Mouse (Mus musculus): ENCODE data around the gene Cuta. TPM values are rescaled to one million over a fixed set of nuclear protein-coding genes. Genes with fewer than 3 reads are reported as not detected.

The Cuta gene
- polyA plus RNA-seq, 1 experiment from 2014 or later = 161 TPM

DNA sequence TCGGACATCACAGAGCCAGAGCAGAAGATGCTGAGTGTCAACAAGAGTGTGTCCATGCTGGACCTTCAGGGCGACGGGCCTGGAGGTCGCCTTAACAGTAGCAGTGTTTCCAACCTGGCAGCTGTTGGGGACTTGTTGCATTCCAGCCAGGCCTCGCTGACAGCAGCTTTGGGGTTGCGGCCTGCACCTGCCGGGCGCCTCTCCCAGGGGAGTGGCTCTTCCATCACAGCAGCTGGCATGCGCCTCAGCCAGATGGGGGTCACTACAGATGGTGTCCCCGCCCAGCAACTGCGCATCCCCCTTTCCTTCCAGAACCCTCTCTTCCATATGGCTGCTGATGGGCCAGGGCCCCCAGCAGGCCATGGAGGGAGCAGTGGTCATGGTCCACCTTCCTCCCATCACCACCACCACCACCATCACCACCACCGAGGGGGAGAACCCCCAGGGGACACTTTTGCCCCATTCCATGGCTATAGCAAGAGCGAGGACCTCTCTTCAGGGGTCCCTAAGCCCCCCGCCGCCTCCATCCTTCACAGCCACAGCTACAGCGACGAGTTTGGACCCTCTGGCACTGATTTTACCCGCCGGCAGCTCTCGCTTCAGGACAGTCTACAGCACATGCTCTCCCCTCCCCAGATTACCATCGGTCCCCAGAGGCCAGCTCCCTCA is 22.3 kb upstream of the Cuta start:
- no peaks in the 10 kb centered on the region for H3K27me3 ChIP-seq (ENCODE audit: control insufficient read depth, insufficient read depth, low read length)
- 89% methylated on average over 21 of the region's 21 CpGs for WGBS
- no peaks in the 10 kb centered on the region for H3K4me1 ChIP-seq (ENCODE audit: control insufficient read depth, insufficient read depth, low read length)
- peaks cover 42% of the 10 kb centered on the region for H3K36me3 ChIP-seq (ENCODE audit: control insufficient read depth, insufficient read depth, low read length)
- no peak overlapping the region for H3K4me2 ChIP-seq (replicated peaks; ENCODE audit: low read depth, low read length)
- no peaks in the 10 kb centered on the region for H3K9me3 ChIP-seq (ENCODE audit: control insufficient read depth, low read depth, low read length)
- no peak overlapping the region for H3K9ac ChIP-seq (replicated peaks; ENCODE audit: low read depth, low read length)
- H3K4me3 ChIP-seq (ENCODE audit: low read depth, low read length) = no peak overlapping the region
- no peak overlapping the region for H3K27ac ChIP-seq (ENCODE audit: low read length)
- no peak for ATAC-seq (ENCODE audit: insufficient number of reproducible peaks, insufficient read depth, low FRiP score, low read depth)

GRCm38 (mm10) chr17:26959815-26960214 is 20.4 kb upstream of the Cuta start:
- Histone ChIP-seq H3K9me3 (ENCODE audit: control insufficient read depth, low read depth, low read length) (no peaks in the 10 kb centered on the region), H3K4me1 (ENCODE audit: control insufficient read depth, insufficient read depth, low read length) (no peaks in the 10 kb centered on the region), H3K27ac (ENCODE audit: low read length) (no peak overlapping the region), H3K27me3 (ENCODE audit: control insufficient read depth, insufficient read depth, low read length) (no peaks in the 10 kb centered on the region), H3K9ac (replicated peaks; ENCODE audit: low read depth, low read length) (no peak overlapping the region), H3K36me3 (ENCODE audit: control insufficient read depth, insufficient read depth, low read length) (peaks cover 46% of the 10 kb centered on the region), H3K4me3 (ENCODE audit: low read depth, low read length) (no peak overlapping the region), H3K4me2 (replicated peaks; ENCODE audit: low read depth, low read length) (no peak overlapping the region)
- 95% methylated on average over 4 of the region's 4 CpGs for WGBS
- no peak for ATAC-seq (ENCODE audit: insufficient number of reproducible peaks, insufficient read depth, low FRiP score, low read depth)

DNA sequence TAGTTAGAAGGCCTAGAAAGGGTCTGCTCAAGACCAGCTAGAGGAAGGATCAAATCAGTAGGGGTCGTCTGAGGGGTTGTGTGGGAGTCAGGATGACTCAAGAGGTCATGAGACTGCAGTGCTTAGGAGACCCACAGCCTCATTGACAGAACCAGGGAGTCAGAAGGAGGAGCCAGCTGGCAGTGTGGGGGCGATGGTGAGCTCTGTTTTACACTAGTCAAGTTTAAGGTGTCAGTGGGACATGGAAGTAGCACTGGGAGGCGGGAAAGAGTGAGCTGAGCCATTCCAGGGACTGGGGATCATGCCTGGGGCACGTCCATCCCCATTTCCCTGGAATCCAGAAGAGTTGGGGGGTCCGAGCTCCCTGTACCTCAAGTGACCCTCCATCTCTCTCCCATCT is 19.5 kb upstream of the Cuta start:
- no peaks in the 10 kb centered on the region for H3K9me3 ChIP-seq (ENCODE audit: control insufficient read depth, low read depth, low read length)
- ATAC-seq (ENCODE audit: insufficient number of reproducible peaks, insufficient read depth, low FRiP score, low read depth) = no peak
- no peak overlapping the region for H3K27ac ChIP-seq (ENCODE audit: low read length)
- H3K36me3 ChIP-seq (ENCODE audit: control insufficient read depth, insufficient read depth, low read length) = peaks cover 46% of the 10 kb centered on the region
- no peak overlapping the region for H3K4me3 ChIP-seq (ENCODE audit: low read depth, low read length)
- H3K4me1 ChIP-seq (ENCODE audit: control insufficient read depth, insufficient read depth, low read length) = no peaks in the 10 kb centered on the region; the same call in 1 of the 2 replicates
- H3K27me3 ChIP-seq (ENCODE audit: control insufficient read depth, insufficient read depth, low read length) = no peaks in the 10 kb centered on the region
- H3K9ac ChIP-seq (replicated peaks; ENCODE audit: low read depth, low read length) = no peak overlapping the region
- H3K4me2 ChIP-seq (replicated peaks; ENCODE audit: low read depth, low read length) = no peak overlapping the region
- WGBS = 57% methylated on average over 5 of the region's 5 CpGs

GRCm38 (mm10) chr17:26957872-26958271 is 18.5 kb upstream of the Cuta start:
- no peak overlapping the region for H3K4me3 ChIP-seq (ENCODE audit: low read depth, low read length)
- no peak overlapping the region for H3K4me2 ChIP-seq (replicated peaks; ENCODE audit: low read depth, low read length)
- H3K27me3 ChIP-seq (ENCODE audit: control insufficient read depth, insufficient read depth, low read length) = no peaks in the 10 kb centered on the region
- no peak overlapping the region for H3K27ac ChIP-seq (ENCODE audit: low read length)
- peaks cover 46% of the 10 kb centered on the region for H3K36me3 ChIP-seq (ENCODE audit: control insufficient read depth, insufficient read depth, low read length)
- no peak for ATAC-seq (ENCODE audit: insufficient number of reproducible peaks, insufficient read depth, low FRiP score, low read depth)
- WGBS = 91% methylated on average over 5 of the region's 5 CpGs
- no peak overlapping the region for H3K9ac ChIP-seq (replicated peaks; ENCODE audit: low read depth, low read length)
- no peaks in the 10 kb centered on the region for H3K9me3 ChIP-seq (ENCODE audit: control insufficient read depth, low read depth, low read length)
- H3K4me1 ChIP-seq (ENCODE audit: control insufficient read depth, insufficient read depth, low read length) = peaks cover 4% of the 10 kb centered on the region; the same call in 1 of the 2 replicates

GRCm38 (mm10) chr17:26956895-26957294 is 17.5 kb upstream of the Cuta start:
- Histone ChIP-seq H3K36me3 (ENCODE audit: control insufficient read depth, insufficient read depth, low read length) (peaks cover 38% of the 10 kb centered on the region), H3K4me3 (ENCODE audit: low read depth, low read length) (no peak overlapping the region), H3K9ac (replicated peaks; ENCODE audit: low read depth, low read length) (no peak overlapping the region), H3K9me3 (ENCODE audit: control insufficient read depth, low read depth, low read length) (no peaks in the 10 kb centered on the region), H3K4me2 (replicated peaks; ENCODE audit: low read depth, low read length) (no peak overlapping the region), H3K4me1 (ENCODE audit: control insufficient read depth, insufficient read depth, low read length) (peaks cover 11% of the 10 kb centered on the region), H3K27ac (ENCODE audit: low read length) (no peak overlapping the region), H3K27me3 (ENCODE audit: control insufficient read depth, insufficient read depth, low read length) (no peaks in the 10 kb centered on the region)
- ATAC-seq (ENCODE audit: insufficient number of reproducible peaks, insufficient read depth, low FRiP score, low read depth) = no peak
- 87% methylated on average over 18 of the region's 18 CpGs for WGBS

DNA sequence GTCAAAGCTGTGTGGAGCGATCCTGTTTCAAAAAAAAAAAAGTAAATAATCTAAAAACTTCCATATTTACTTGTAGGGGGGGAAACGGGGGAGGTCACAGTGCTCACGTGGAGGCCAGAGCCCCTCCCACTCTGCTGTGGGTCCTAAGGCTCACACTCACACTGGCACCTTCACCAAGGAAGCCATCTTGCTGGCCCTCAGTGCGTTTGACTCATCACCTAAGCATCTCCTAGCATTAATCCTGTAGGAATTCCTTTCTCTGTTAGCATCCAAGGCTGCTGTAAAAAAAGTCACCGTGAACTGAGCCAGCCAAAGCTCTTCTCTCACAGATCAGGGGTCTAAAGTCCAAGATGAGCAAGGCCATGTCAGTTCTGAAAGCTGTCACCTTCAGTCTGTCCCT is 16.9 kb upstream of the Cuta start:
- peaks cover 34% of the 10 kb centered on the region for H3K36me3 ChIP-seq (ENCODE audit: control insufficient read depth, insufficient read depth, low read length)
- H3K4me1 ChIP-seq (ENCODE audit: control insufficient read depth, insufficient read depth, low read length) = peaks cover 15% of the 10 kb centered on the region
- no peak overlapping the region for H3K9ac ChIP-seq (replicated peaks; ENCODE audit: low read depth, low read length)
- no peaks in the 10 kb centered on the region for H3K9me3 ChIP-seq (ENCODE audit: control insufficient read depth, low read depth, low read length)
- no peak for ATAC-seq (ENCODE audit: insufficient number of reproducible peaks, insufficient read depth, low FRiP score, low read depth)
- no peak overlapping the region for H3K4me3 ChIP-seq (ENCODE audit: low read depth, low read length)
- 68% methylated on average over 5 of the region's 5 CpGs for WGBS
- H3K4me2 ChIP-seq (replicated peaks; ENCODE audit: low read depth, low read length) = no peak overlapping the region
- H3K27me3 ChIP-seq (ENCODE audit: control insufficient read depth, insufficient read depth, low read length) = no peaks in the 10 kb centered on the region
- no peak overlapping the region for H3K27ac ChIP-seq (ENCODE audit: low read length)

DNA sequence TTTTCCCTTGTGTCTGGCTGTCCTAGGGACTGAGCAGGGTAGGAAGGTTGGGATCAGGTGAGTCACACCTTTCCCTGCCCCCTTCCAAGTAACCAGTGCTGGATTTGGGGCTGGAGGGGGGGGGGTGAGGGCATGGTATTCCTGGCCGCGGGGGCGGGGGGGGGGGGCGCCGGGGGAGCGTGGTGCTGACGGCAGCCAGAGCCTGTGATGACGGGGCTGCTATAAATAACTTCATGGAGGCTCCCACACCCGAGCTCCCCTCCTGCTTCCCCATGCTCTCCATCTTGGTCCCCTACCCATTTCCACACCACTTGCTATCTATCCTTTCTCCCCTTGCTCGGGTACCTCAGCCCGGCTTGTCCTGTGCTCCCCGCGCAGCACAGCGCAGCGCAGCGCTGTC is 14.4 kb upstream of the Cuta start:
- no peaks in the 10 kb centered on the region for H3K9me3 ChIP-seq (ENCODE audit: control insufficient read depth, low read depth, low read length)
- peaks cover 25% of the 10 kb centered on the region for H3K36me3 ChIP-seq (ENCODE audit: control insufficient read depth, insufficient read depth, low read length)
- no peak for ATAC-seq (ENCODE audit: insufficient number of reproducible peaks, insufficient read depth, low FRiP score, low read depth)
- H3K4me2 ChIP-seq (replicated peaks; ENCODE audit: low read depth, low read length) = no peak overlapping the region; the same call in 1 of the 2 replicates
- H3K27me3 ChIP-seq (ENCODE audit: control insufficient read depth, insufficient read depth, low read length) = no peaks in the 10 kb centered on the region
- H3K27ac ChIP-seq (ENCODE audit: low read length) = no peak overlapping the region
- peaks cover 38% of the 10 kb centered on the region for H3K4me1 ChIP-seq (ENCODE audit: control insufficient read depth, insufficient read depth, low read length)
- no peak overlapping the region for H3K4me3 ChIP-seq (ENCODE audit: low read depth, low read length)
- 21% methylated on average over 11 of the region's 16 CpGs for WGBS
- no peak overlapping the region for H3K9ac ChIP-seq (replicated peaks; ENCODE audit: low read depth, low read length)

- H3K36me3 ChIP-seq (ENCODE audit: control insufficient read depth, insufficient read depth, low read length) = peaks cover 23% of the 10 kb centered on the region
- no peak overlapping the region for H3K9ac ChIP-seq (replicated peaks; ENCODE audit: low read depth, low read length)
- no peaks in the 10 kb centered on the region for H3K9me3 ChIP-seq (ENCODE audit: control insufficient read depth, low read depth, low read length)
- H3K27me3 ChIP-seq (ENCODE audit: control insufficient read depth, insufficient read depth, low read length) = no peaks in the 10 kb centered on the region
- peaks cover 38% of the 10 kb centered on the region for H3K4me1 ChIP-seq (ENCODE audit: control insufficient read depth, insufficient read depth, low read length)
- no peak overlapping the region for H3K27ac ChIP-seq (ENCODE audit: low read length)
- ATAC-seq (ENCODE audit: insufficient number of reproducible peaks, insufficient read depth, low FRiP score, low read depth) = no peak
- WGBS = 33% methylated on average over 6 of the region's 6 CpGs
- H3K4me2 ChIP-seq (replicated peaks; ENCODE audit: low read depth, low read length) = no peak overlapping the region; the same call in 1 of the 2 replicates
- no peak overlapping the region for H3K4me3 ChIP-seq (ENCODE audit: low read depth, low read length)
Observed at GRCm38 (mm10) chr17:26953201-26953600, 13.8 kb upstream of the Cuta start.

Measured in stomach, embryonic 14.5 days (tissue).